Mouse (Mus musculus): Measurements from ENCODE around the gene Rhog. TPM values are rescaled to one million over a fixed set of nuclear protein-coding genes. Genes with fewer than 3 reads are reported as not detected.
"Not testable (repeated sequence)": the region's sequence is repeated elsewhere in the genome, so short reads cannot be mapped to it uniquely, and the experiment has no call there.

Gene Rhog
- polyA plus RNA-seq, 1 experiment from 2014 or later, result 19.5 TPM

- 5% methylated on average over 12 of the region's 12 CpGs for WGBS
- no peak for ATAC-seq
Measured at GRCm38 (mm10) chr7:102268395-102268748, 12.5 kb upstream of the Rhog start.

GRCm38 (mm10) chr7:102267601-102268394 lies 11.9 kb upstream of the Rhog start, which contains the start of gene Stim1:
TSS of gene Stim1 (plus strand) at chr7:102267806.
- Histone ChIP-seq H3K27me3 (replicated peaks; ENCODE audit: control insufficient read depth, insufficient read depth, low read length) (no peaks in the 10 kb centered on the region; the same call in 1 of the 2 replicates), H3K4me3 (ENCODE audit: low read length) (peak within 1 kb of the TSS; percentile 93), H3K4me1 (ENCODE audit: control insufficient read depth, insufficient read depth, low read depth, low read length) (peaks cover 9% of the 10 kb centered on the region), H3K9ac (ENCODE audit: low read depth, low read length) (peak within 1 kb of the TSS; percentile 87), H3K4me2 (ENCODE audit: low read length) (peak within 1 kb of the TSS; percentile 95), H3K9me3 (ENCODE audit: control insufficient read depth, low read length) (no peaks in the 10 kb centered on the region), H3K36me3 (ENCODE audit: control insufficient read depth, insufficient read depth, low read length) (no peaks in the 10 kb centered on the region), H3K27ac (ENCODE audit: low read depth, low read length) (peak within 1 kb of the TSS; percentile 72)
- under 1% methylated on average over 27 of the region's 73 CpGs for WGBS
- ATAC-seq, result peak; percentile 90

More at GRCm38 (mm10) chr7:102268395-102268748, 12.5 kb upstream of the Rhog start:
- H3K27ac ChIP-seq (ENCODE audit: low read depth, low read length), result no peak overlapping the region
- no peaks in the 10 kb centered on the region for H3K36me3 ChIP-seq (ENCODE audit: control insufficient read depth, insufficient read depth, low read length)
- peak overlapping the region; percentile 87 for H3K9ac ChIP-seq (ENCODE audit: low read depth, low read length)
- peak overlapping the region; percentile 95 for H3K4me2 ChIP-seq (ENCODE audit: low read length)
- no peaks in the 10 kb centered on the region; the same call in 1 of the 2 replicates for H3K27me3 ChIP-seq (replicated peaks; ENCODE audit: control insufficient read depth, insufficient read depth, low read length)
- H3K9me3 ChIP-seq (ENCODE audit: control insufficient read depth, low read length), result no peaks in the 10 kb centered on the region
- H3K4me3 ChIP-seq (ENCODE audit: low read length), result peak overlapping the region; percentile 93
- peaks cover 9% of the 10 kb centered on the region for H3K4me1 ChIP-seq (ENCODE audit: control insufficient read depth, insufficient read depth, low read depth, low read length)

GRCm38 (mm10) chr7:102267113-102267579 lies 11.3 kb upstream of the Rhog start:
- Histone ChIP-seq H3K4me1 (ENCODE audit: control insufficient read depth, insufficient read depth, low read depth, low read length) (peaks cover 9% of the 10 kb centered on the region), H3K27me3 (replicated peaks; ENCODE audit: control insufficient read depth, insufficient read depth, low read length) (no peaks in the 10 kb centered on the region; the same call in 1 of the 2 replicates), H3K9me3 (ENCODE audit: control insufficient read depth, low read length) (no peaks in the 10 kb centered on the region), H3K27ac (ENCODE audit: low read depth, low read length) (peak overlapping the region; percentile 72), H3K4me3 (ENCODE audit: low read length) (peak overlapping the region; percentile 93), H3K9ac (ENCODE audit: low read depth, low read length) (peak overlapping the region; percentile 87), H3K36me3 (ENCODE audit: control insufficient read depth, insufficient read depth, low read length) (no peaks in the 10 kb centered on the region), H3K4me2 (ENCODE audit: low read length) (peak overlapping the region; percentile 95)
- WGBS, result under 1% methylated on average over 32 of the region's 34 CpGs
- peak; percentile 95 for ATAC-seq

DNA sequence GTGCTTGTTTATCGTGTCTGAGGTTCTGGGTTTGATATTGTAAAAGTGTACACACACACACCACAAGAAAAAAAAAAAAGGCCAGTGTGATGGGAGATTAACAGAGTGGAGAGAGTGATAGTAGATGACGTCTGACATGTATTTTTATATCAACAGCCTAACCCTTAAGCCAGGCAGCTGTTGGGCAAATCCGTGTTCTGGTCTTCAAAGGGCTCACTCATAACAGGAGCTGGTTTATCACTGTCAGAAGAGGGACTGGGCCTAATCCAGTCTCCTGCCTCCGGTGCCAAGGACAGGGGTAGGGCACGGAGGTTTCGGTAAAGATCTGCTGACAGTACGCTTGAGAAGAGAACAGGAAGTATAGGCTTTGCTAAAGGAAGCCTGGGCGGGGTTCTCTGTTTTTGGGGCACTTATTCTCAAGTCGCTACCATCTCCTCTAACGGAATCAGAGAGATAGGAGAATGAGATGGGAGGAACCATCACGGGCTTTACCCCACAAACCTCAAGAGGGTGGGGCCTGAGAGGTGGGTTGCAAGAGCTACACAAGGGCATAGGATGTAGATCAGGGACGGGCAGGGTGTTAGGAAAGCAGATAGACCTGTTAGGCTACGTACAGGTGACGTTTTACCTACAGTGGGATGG lies 10.7 kb upstream of the Rhog start:
- no peaks in the 10 kb centered on the region for H3K9me3 ChIP-seq (ENCODE audit: control insufficient read depth, low read length)
- 52% methylated on average over 14 of the region's 14 CpGs for WGBS
- ATAC-seq, result peak; percentile 44

GRCm38 (mm10) chr7:102266021-102266400 lies 10.2 kb upstream of the Rhog start:
- H3K9me3 ChIP-seq (ENCODE audit: control insufficient read depth, low read length); H3K9ac ChIP-seq (ENCODE audit: low read depth, low read length); H3K4me1 ChIP-seq (ENCODE audit: control insufficient read depth, insufficient read depth, low read depth, low read length); H3K27ac ChIP-seq (ENCODE audit: low read depth, low read length); H3K4me3 ChIP-seq (ENCODE audit: low read length); H3K36me3 ChIP-seq (ENCODE audit: control insufficient read depth, insufficient read depth, low read length); H3K4me2 ChIP-seq (ENCODE audit: low read length); H3K27me3 ChIP-seq (replicated peaks; ENCODE audit: control insufficient read depth, insufficient read depth, low read length); ATAC-seq: not testable (repeated sequence)
- WGBS, result 94% methylated on average over 10 of the region's 10 CpGs

More for the DNA sequence above, 10.7 kb upstream of the Rhog start:
- Histone ChIP-seq H3K27ac (ENCODE audit: low read depth, low read length) (no peak overlapping the region), H3K4me1 (ENCODE audit: control insufficient read depth, insufficient read depth, low read depth, low read length) (peaks cover 9% of the 10 kb centered on the region), H3K9ac (ENCODE audit: low read depth, low read length) (no peak overlapping the region), H3K4me2 (ENCODE audit: low read length) (no peak overlapping the region), H3K36me3 (ENCODE audit: control insufficient read depth, insufficient read depth, low read length) (no peaks in the 10 kb centered on the region), H3K4me3 (ENCODE audit: low read length) (peak overlapping the region; percentile 93; the same call in 1 of the 2 replicates), H3K27me3 (replicated peaks; ENCODE audit: control insufficient read depth, insufficient read depth, low read length) (no peaks in the 10 kb centered on the region; the same call in 1 of the 2 replicates)

- H3K4me2 ChIP-seq (ENCODE audit: low read length), result no peak overlapping the region
- no peak overlapping the region for H3K27ac ChIP-seq (ENCODE audit: low read depth, low read length)
- WGBS, result 90% methylated on average over 2 of the region's 2 CpGs
- no peaks in the 10 kb centered on the region for H3K9me3 ChIP-seq (ENCODE audit: control insufficient read depth, low read length)
- H3K36me3 ChIP-seq (ENCODE audit: control insufficient read depth, insufficient read depth, low read length), result no peaks in the 10 kb centered on the region
- H3K4me3 ChIP-seq (ENCODE audit: low read length), result no peak overlapping the region
- ATAC-seq, result no peak
- no peak overlapping the region for H3K9ac ChIP-seq (ENCODE audit: low read depth, low read length)
- H3K27me3 ChIP-seq (replicated peaks; ENCODE audit: control insufficient read depth, insufficient read depth, low read length), result no peaks in the 10 kb centered on the region
- H3K4me1 ChIP-seq (ENCODE audit: control insufficient read depth, insufficient read depth, low read depth, low read length), result no peaks in the 10 kb centered on the region
Measured at GRCm38 (mm10) chr7:102263020-102263419, 7.2 kb upstream of the Rhog start.

DNA sequence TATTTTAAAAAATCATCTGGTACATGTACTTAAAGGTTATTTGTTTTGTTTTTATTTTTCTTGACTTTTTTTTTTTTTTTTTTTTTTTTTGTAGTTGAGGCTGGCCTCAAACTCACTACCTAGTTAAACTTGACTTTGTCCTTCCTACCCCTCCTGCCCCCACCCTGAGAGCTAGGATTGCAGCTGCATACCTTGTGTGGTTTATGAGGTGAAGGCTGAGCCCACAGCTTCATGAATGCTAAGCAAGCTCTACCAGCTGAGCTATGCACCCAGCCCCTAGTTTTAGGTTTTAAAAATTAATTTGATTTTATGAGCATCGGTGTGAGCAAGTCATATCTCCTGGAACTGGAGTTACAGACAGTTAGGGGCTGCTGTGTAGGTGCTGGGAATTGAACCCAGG lies 4.7 kb upstream of the Rhog start:
- Histone ChIP-seq H3K4me2 (ENCODE audit: low read length) (no peak overlapping the region), H3K9ac (ENCODE audit: low read depth, low read length) (no peak overlapping the region), H3K27me3 (replicated peaks; ENCODE audit: control insufficient read depth, insufficient read depth, low read length) (0 out of 2 replicates have a peak, but pooled peaks cover 2% of the 10 kb centered on the region), H3K27ac (ENCODE audit: low read depth, low read length) (no peak overlapping the region), H3K4me1 (ENCODE audit: control insufficient read depth, insufficient read depth, low read depth, low read length) (no peaks in the 10 kb centered on the region), H3K36me3 (ENCODE audit: control insufficient read depth, insufficient read depth, low read length) (no peaks in the 10 kb centered on the region), H3K9me3 (ENCODE audit: control insufficient read depth, low read length) (no peaks in the 10 kb centered on the region), H3K4me3 (ENCODE audit: low read length) (no peak overlapping the region)
- ATAC-seq, result no peak
- WGBS, result 93% methylated on average over 1 of the region's 1 CpGs

DNA sequence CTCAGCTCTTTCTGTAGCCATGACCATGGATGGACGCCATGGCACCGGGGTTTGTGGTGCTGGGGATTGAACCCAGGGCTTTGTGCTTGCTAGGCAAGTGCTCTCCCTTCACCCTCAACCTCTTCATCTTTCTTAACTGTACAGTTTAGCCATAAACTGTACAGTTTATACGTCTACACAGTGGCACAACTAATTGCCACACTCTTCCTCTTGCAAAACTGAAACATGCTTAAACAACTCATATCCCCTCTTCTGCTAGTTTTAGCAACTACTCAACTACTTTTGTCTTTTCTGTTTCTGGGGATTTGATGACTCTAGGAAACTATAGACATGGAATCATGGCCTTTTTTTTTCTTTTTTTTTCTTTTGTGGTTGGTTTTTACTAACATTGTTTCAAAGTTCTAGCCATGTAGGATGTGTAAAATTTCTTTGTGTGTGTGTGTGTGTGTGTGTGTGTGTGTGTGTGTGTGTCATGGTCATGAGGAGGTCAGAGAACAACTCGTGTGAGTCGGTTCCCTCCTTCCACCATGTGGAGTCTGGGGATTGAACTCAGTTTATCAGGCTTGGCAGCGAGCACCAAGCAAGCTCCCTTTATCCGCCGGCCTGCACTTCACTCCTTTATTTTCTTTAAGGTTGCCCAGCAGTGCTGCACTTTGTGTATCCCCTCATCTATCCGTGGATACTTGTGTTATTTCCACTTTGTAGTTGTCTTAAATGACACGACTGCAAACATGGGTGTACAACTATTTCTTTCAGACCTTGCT lies 4.0 kb upstream of the Rhog start:
- Histone ChIP-seq H3K9me3 (ENCODE audit: control insufficient read depth, low read length) (no peaks in the 10 kb centered on the region), H3K4me3 (ENCODE audit: low read length) (no peak overlapping the region), H3K27me3 (replicated peaks; ENCODE audit: control insufficient read depth, insufficient read depth, low read length) (0 out of 2 replicates have a peak, but pooled peaks cover 2% of the 10 kb centered on the region), H3K4me1 (ENCODE audit: control insufficient read depth, insufficient read depth, low read depth, low read length) (no peaks in the 10 kb centered on the region), H3K4me2 (ENCODE audit: low read length) (no peak overlapping the region), H3K9ac (ENCODE audit: low read depth, low read length) (no peak overlapping the region), H3K36me3 (ENCODE audit: control insufficient read depth, insufficient read depth, low read length) (no peaks in the 10 kb centered on the region), H3K27ac (ENCODE audit: low read depth, low read length) (no peak overlapping the region)
- ATAC-seq, result no peak
- 86% methylated on average over 10 of the region's 10 CpGs for WGBS
